Mouse (Mus musculus) myocyte (in vitro differentiated cells): ENCODE results near the gene Slc24a4. TPM values are rescaled to one million over a fixed set of nuclear protein-coding genes. Genes with fewer than 3 reads are reported as not detected.

ENCODE experiments used
- H3K27me3 ChIP-seq: one replicate; pipeline ENCODE4 v1.6.1; 2011; ENCODE audit not compliant: control insufficient read depth, insufficient read depth, insufficient read length
- H3K36me3 ChIP-seq: one replicate; pipeline ENCODE4 v1.6.1; 2011; ENCODE audit not compliant: control insufficient read depth, insufficient read depth
- H3K4me2 ChIP-seq: one replicate; pipeline ENCODE4 v1.6.1; 2011; ENCODE audit warnings: low read depth, control low read depth
- H3K4me3 ChIP-seq: one replicate; pipeline ENCODE4 v1.5.1; 2011; ENCODE audit warnings: mild to moderate bottlenecking, control low read depth, moderate library complexity
- H3K79me2 ChIP-seq: one replicate; pipeline ENCODE4 v1.6.1; 2011; ENCODE audit not compliant: control insufficient read depth, insufficient read depth
- H3ac ChIP-seq: one replicate; pipeline ENCODE4 v1.6.1; 2011; ENCODE audit not compliant: control insufficient read depth, insufficient read length
- CEBPB ChIP-seq: IDR thresholded peaks from 2 replicates; pipeline ENCODE4 v1.6.1; 2011; ENCODE audit warnings: mild to moderate bottlenecking, moderate library complexity; ENCODE audit not compliant: poor library complexity, insufficient read depth, severe bottlenecking
- E2F4 ChIP-seq: IDR thresholded peaks from one replicate; pipeline ENCODE4 v1.6.1; 2011; ENCODE audit warnings: mild to moderate bottlenecking, control low read depth, moderate library complexity; ENCODE audit not compliant: insufficient read depth
- MAX ChIP-seq: IDR thresholded peaks from one replicate; pipeline ENCODE4 v1.6.1; 2011; ENCODE audit warnings: low read depth, mild to moderate bottlenecking, control low read depth
- MYOD1 ChIP-seq, 3 experiments: IDR thresholded peaks; one replicate each; pipeline ENCODE4 v1.6.1; 2011; ENCODE audit warnings: control low read depth in 2 of 3, low read depth in 2 of 3, mild to moderate bottlenecking in 2 of 3, moderate library complexity in 1 of 3; ENCODE audit not compliant: insufficient read length in 2 of 3, control insufficient read depth in 1 of 3
- MYOG ChIP-seq, 3 experiments: IDR thresholded peaks; one replicate each; pipeline ENCODE4 v1.6.1; 2011; ENCODE audit warnings: control low read depth in 2 of 3, low read depth in 2 of 3, mild to moderate bottlenecking in 2 of 3; ENCODE audit not compliant: insufficient read length in 2 of 3, control insufficient read depth in 1 of 3, insufficient read depth in 1 of 3
- POLR2A ChIP-seq: IDR thresholded peaks from one replicate; pipeline ENCODE4 v1.6.1; 2011; ENCODE audit warnings: low read depth, mild to moderate bottlenecking, control low read depth, moderate library complexity; ENCODE audit not compliant: insufficient read length
- POLR2AphosphoS2 ChIP-seq: IDR thresholded peaks from one replicate; pipeline ENCODE4 v1.6.1; 2011; ENCODE audit warnings: low read depth, control low read depth; ENCODE audit not compliant: insufficient read length
- REST ChIP-seq: IDR thresholded peaks from one replicate; pipeline ENCODE4 v1.6.1; 2011; ENCODE audit warnings: mild to moderate bottlenecking, control low read depth, moderate library complexity; ENCODE audit not compliant: insufficient read depth, insufficient read length
- SRF ChIP-seq: IDR thresholded peaks from one replicate; pipeline ENCODE4 v1.6.1; 2011; ENCODE audit warnings: low read depth; ENCODE audit not compliant: control insufficient read depth, insufficient read length
- TCF12 ChIP-seq: IDR thresholded peaks from one replicate; pipeline ENCODE4 v1.6.1; 2011; ENCODE audit warnings: mild to moderate bottlenecking, control low read depth; ENCODE audit not compliant: poor library complexity, insufficient read depth, severe bottlenecking
- TCF3 ChIP-seq: IDR thresholded peaks from one replicate; pipeline ENCODE4 v1.6.1; 2011; ENCODE audit warnings: low read depth, control low read depth; ENCODE audit not compliant: insufficient read length
- USF1 ChIP-seq: IDR thresholded peaks from one replicate; pipeline ENCODE4 v1.6.1; 2011; ENCODE audit warnings: low read depth, mild to moderate bottlenecking, control low read depth, moderate library complexity
- polyA plus RNA-seq: library from polyadenylated mRNA; unstranded; fragments of >200 nt; fragmentation: generic; extraction: Trizol; gene quantifications from one replicate; pipeline ENCODE4 v1.2.1, GENCODE M21; 2012; ENCODE audit warnings: missing spikeins

The Slc24a4 gene
- polyA plus RNA-seq, 1 experiment: 0.01 TPM

GRCm38 (mm10) chr12:102286681-102287414, 158.3 kb downstream of the Slc24a4 start:
- H3ac ChIP-seq: no peak overlapping the region
- H3K79me2 ChIP-seq: peaks cover 57% of the 10 kb centered on the region
- H3K4me2 ChIP-seq: peak overlapping the region; percentile 64
- H3K27me3 ChIP-seq: no peaks in the 10 kb centered on the region
- TF ChIP-seq MYOD1 (IDR thresholded peaks at IDR 0.05; ENCODE audit: control insufficient read depth in 1 of 3, insufficient read length in 2 of 3, low read depth in 2 of 3) (peak in 2 of 3 experiments; percentile 92 to 96), REST (no peak), TCF3 (peak; percentile 45), POLR2A (peak; percentile 15), MAX (no peak), TCF12 (peak; percentile 29), CEBPB (no peak), POLR2AphosphoS2 (no peak), USF1 (no peak), SRF (no peak), E2F4 (no peak), MYOG (IDR thresholded peaks at IDR 0.05; ENCODE audit: control insufficient read depth in 1 of 3, insufficient read depth in 1 of 3, insufficient read length in 2 of 3, low read depth in 2 of 3) (peak in 2 of 3 experiments; percentile 27 to 89)
- peak overlapping the region; percentile 65 for H3K4me3 ChIP-seq
- no peaks in the 10 kb centered on the region for H3K36me3 ChIP-seq

GRCm38 (mm10) chr12:102287904-102288602, 159.5 kb downstream of the Slc24a4 start:
- H3K4me3 ChIP-seq: no peak overlapping the region
- H3K79me2 ChIP-seq: peaks cover 67% of the 10 kb centered on the region
- no peaks in the 10 kb centered on the region for H3K36me3 ChIP-seq
- no peak for TF ChIP-seq POLR2AphosphoS2
- no peak overlapping the region for H3K4me2 ChIP-seq
- no peaks in the 10 kb centered on the region for H3K27me3 ChIP-seq
- no peak overlapping the region for H3ac ChIP-seq

GRCm38 (mm10) chr12:102288846-102289245, 160.3 kb downstream of the Slc24a4 start:
- TF ChIP-seq CEBPB (no peak), POLR2A (no peak), SRF (no peak), TCF12 (no peak), REST (no peak), E2F4 (no peak)
- Histone ChIP-seq H3K4me2 (no peak overlapping the region), H3K27me3 (no peaks in the 10 kb centered on the region), H3K36me3 (no peaks in the 10 kb centered on the region), H3K4me3 (no peak overlapping the region), H3K79me2 (peaks cover 73% of the 10 kb centered on the region), H3ac (no peak overlapping the region)

- H3ac ChIP-seq: no peak overlapping the region
- no peaks in the 10 kb centered on the region for H3K27me3 ChIP-seq
- TF ChIP-seq TCF3 (peak; percentile 92), REST (no peak), TCF12 (peak; percentile 77), MYOG (IDR thresholded peaks at IDR 0.05; ENCODE audit: control insufficient read depth in 1 of 3, insufficient read depth in 1 of 3, insufficient read length in 2 of 3, low read depth in 2 of 3) (peak; percentile 37 to 84 (median 63)), SRF (no peak), CEBPB (no peak), USF1 (no peak), MYOD1 (IDR thresholded peaks at IDR 0.05; ENCODE audit: control insufficient read depth in 1 of 3, insufficient read length in 2 of 3, low read depth in 2 of 3) (peak in 2 of 3 experiments; percentile 89 to 100), POLR2A (no peak), E2F4 (no peak), MAX (no peak)
- peaks cover 73% of the 10 kb centered on the region for H3K79me2 ChIP-seq
- H3K4me2 ChIP-seq: no peak overlapping the region
- no peaks in the 10 kb centered on the region for H3K36me3 ChIP-seq
- H3K4me3 ChIP-seq: no peak overlapping the region
Measured at GRCm38 (mm10) chr12:102289568-102289967, 161.0 kb downstream of the Slc24a4 start.

- Histone ChIP-seq H3K27me3 (no peaks in the 10 kb centered on the region), H3K79me2 (peaks cover 70% of the 10 kb centered on the region), H3K4me3 (no peak overlapping the region), H3ac (no peak overlapping the region), H3K4me2 (no peak overlapping the region), H3K36me3 (no peaks in the 10 kb centered on the region)
- TF ChIP-seq MYOD1 (IDR thresholded peaks at IDR 0.05; ENCODE audit: control insufficient read depth in 1 of 3, insufficient read length in 2 of 3, low read depth in 2 of 3): peak in 1 of 3 experiments; percentile 18
- no peak for TF ChIP-seq REST
- no peak for TF ChIP-seq MYOG (IDR thresholded peaks at IDR 0.05; ENCODE audit: control insufficient read depth in 1 of 3, insufficient read depth in 1 of 3, insufficient read length in 2 of 3, low read depth in 2 of 3)
- no peak for TF ChIP-seq TCF3
Measured at GRCm38 (mm10) chr12:102290662-102291061, 162.1 kb downstream of the Slc24a4 start.
